Mouse (Mus musculus): ENCODE results near the gene Upk3a. TPM values are rescaled to one million over a fixed set of nuclear protein-coding genes. Genes with fewer than 3 reads are reported as not detected.
A peak's percentile ranks its signal among the peaks of the same experiment; 100 is the strongest.

The Upk3a gene
- polyA plus RNA-seq, 1 experiment from 2014 or later: 1.1 TPM

GRCm38 (mm10) chr15:85041546-85042225 lies 24.7 kb downstream of the Upk3a start:
- no peaks in the 10 kb centered on the region for H3K27me3 ChIP-seq (replicated peaks; ENCODE audit: control insufficient read depth, insufficient read depth, low read length)
- peaks cover 25% of the 10 kb centered on the region for H3K4me1 ChIP-seq (ENCODE audit: control insufficient read depth, insufficient read depth, low read length)

GRCm38 (mm10) chr15:85042361-85042954 lies 25.5 kb downstream of the Upk3a start:
- peak; percentile 85 for ATAC-seq
- peak; percentile 93 for DNase-seq (ENCODE audit: low spot score)
- WGBS: 2% methylated on average over 4 of the region's 4 CpGs
- H3K4me3 ChIP-seq (ENCODE audit: low read depth, low read length): no peak overlapping the region
- no peaks in the 10 kb centered on the region for H3K9me3 ChIP-seq (replicated peaks; ENCODE audit: control insufficient read depth, low read length)
- H3K4me2 ChIP-seq (ENCODE audit: low read length): peak overlapping the region; percentile 20; the same call in 1 of the 2 replicates
- H3K4me1 ChIP-seq (ENCODE audit: control insufficient read depth, insufficient read depth, low read length): peaks cover 23% of the 10 kb centered on the region
- H3K36me3 ChIP-seq (ENCODE audit: control insufficient read depth, insufficient read depth, low read length): peaks cover 10% of the 10 kb centered on the region
- H3K27me3 ChIP-seq (replicated peaks; ENCODE audit: control insufficient read depth, insufficient read depth, low read length): no peaks in the 10 kb centered on the region
- peak overlapping the region; percentile 31; the same call in 1 of the 2 replicates for H3K27ac ChIP-seq (ENCODE audit: low read depth, low read length)
- peak overlapping the region; percentile 17; the same call in 1 of the 2 replicates for H3K9ac ChIP-seq (ENCODE audit: low read length)

More at GRCm38 (mm10) chr15:85041546-85042225, 24.7 kb downstream of the Upk3a start:
- H3K27ac ChIP-seq (ENCODE audit: low read depth, low read length): peak overlapping the region; percentile 52; the same call in 1 of the 2 replicates
- no peaks in the 10 kb centered on the region for H3K9me3 ChIP-seq (replicated peaks; ENCODE audit: control insufficient read depth, low read length)
- no peak overlapping the region for H3K4me3 ChIP-seq (ENCODE audit: low read depth, low read length)
- WGBS: 73% methylated on average over 10 of the region's 10 CpGs
- peaks cover 9% of the 10 kb centered on the region for H3K36me3 ChIP-seq (ENCODE audit: control insufficient read depth, insufficient read depth, low read length)
- no peak for ATAC-seq
- H3K9ac ChIP-seq (ENCODE audit: low read length): no peak overlapping the region
- peak overlapping the region; percentile 20; the same call in 1 of the 2 replicates for H3K4me2 ChIP-seq (ENCODE audit: low read length)
- no peak for DNase-seq (ENCODE audit: low spot score)

- ATAC-seq (no peak), DNase-seq (ENCODE audit: low spot score) (no peak)
- H3K4me2 ChIP-seq (ENCODE audit: low read length): 0 out of 2 replicates have a peak overlapping the region, but pooled peaks have one; percentile 4
These were observed 26.2 kb downstream of the Upk3a start for GRCm38 (mm10) chr15:85043116-85043515.

GRCm38 (mm10) chr15:85043761-85044160 lies 26.8 kb downstream of the Upk3a start:
- 81% methylated on average over 5 of the region's 5 CpGs for WGBS
- H3K9me3 ChIP-seq (replicated peaks; ENCODE audit: control insufficient read depth, low read length): no peaks in the 10 kb centered on the region
- peaks cover 19% of the 10 kb centered on the region for H3K4me1 ChIP-seq (ENCODE audit: control insufficient read depth, insufficient read depth, low read length)
- DNase-seq (ENCODE audit: low spot score) (no peak), ATAC-seq (no peak)
- H3K27ac ChIP-seq (ENCODE audit: low read depth, low read length): no peak overlapping the region
- H3K4me3 ChIP-seq (ENCODE audit: low read depth, low read length): no peak overlapping the region
- 0 out of 2 replicates have a peak overlapping the region, but pooled peaks have one; percentile 4 for H3K4me2 ChIP-seq (ENCODE audit: low read length)
- no peak overlapping the region for H3K9ac ChIP-seq (ENCODE audit: low read length)
- H3K36me3 ChIP-seq (ENCODE audit: control insufficient read depth, insufficient read depth, low read length): peaks cover 17% of the 10 kb centered on the region
- H3K27me3 ChIP-seq (replicated peaks; ENCODE audit: control insufficient read depth, insufficient read depth, low read length): no peaks in the 10 kb centered on the region

More at GRCm38 (mm10) chr15:85043116-85043515, 26.2 kb downstream of the Upk3a start:
- Histone ChIP-seq H3K4me1 (ENCODE audit: control insufficient read depth, insufficient read depth, low read length) (peaks cover 19% of the 10 kb centered on the region), H3K4me3 (ENCODE audit: low read depth, low read length) (no peak overlapping the region), H3K9me3 (replicated peaks; ENCODE audit: control insufficient read depth, low read length) (no peaks in the 10 kb centered on the region), H3K27ac (ENCODE audit: low read depth, low read length) (0 out of 2 replicates have a peak overlapping the region, but pooled peaks have one; percentile 31), H3K9ac (ENCODE audit: low read length) (no peak overlapping the region; the same call in 1 of the 2 replicates), H3K36me3 (ENCODE audit: control insufficient read depth, insufficient read depth, low read length) (peaks cover 12% of the 10 kb centered on the region), H3K27me3 (replicated peaks; ENCODE audit: control insufficient read depth, insufficient read depth, low read length) (no peaks in the 10 kb centered on the region)
- WGBS: 58% methylated on average over 5 of the region's 5 CpGs

- ATAC-seq (no peak), DNase-seq (ENCODE audit: low spot score) (no peak)
- H3K9me3 ChIP-seq (replicated peaks; ENCODE audit: control insufficient read depth, low read length): no peaks in the 10 kb centered on the region
- no peak overlapping the region for H3K4me2 ChIP-seq (ENCODE audit: low read length)
- peaks cover 19% of the 10 kb centered on the region for H3K4me1 ChIP-seq (ENCODE audit: control insufficient read depth, insufficient read depth, low read length)
- H3K36me3 ChIP-seq (ENCODE audit: control insufficient read depth, insufficient read depth, low read length): peaks cover 32% of the 10 kb centered on the region
- no peak overlapping the region for H3K9ac ChIP-seq (ENCODE audit: low read length)
- H3K4me3 ChIP-seq (ENCODE audit: low read depth, low read length): no peak overlapping the region
- no peaks in the 10 kb centered on the region for H3K27me3 ChIP-seq (replicated peaks; ENCODE audit: control insufficient read depth, insufficient read depth, low read length)
- H3K27ac ChIP-seq (ENCODE audit: low read depth, low read length): no peak overlapping the region
- 89% methylated on average over 14 of the region's 14 CpGs for WGBS
These were observed 29.4 kb downstream of the Upk3a start for GRCm38 (mm10) chr15:85046230-85046950.

- H3K4me1 ChIP-seq (ENCODE audit: control insufficient read depth, insufficient read depth, low read length): peaks cover 8% of the 10 kb centered on the region
- DNase-seq (ENCODE audit: low spot score) (no peak), ATAC-seq (no peak)
- no peak overlapping the region for H3K4me3 ChIP-seq (ENCODE audit: low read depth, low read length)
- H3K27me3 ChIP-seq (replicated peaks; ENCODE audit: control insufficient read depth, insufficient read depth, low read length): no peaks in the 10 kb centered on the region
- H3K9me3 ChIP-seq (replicated peaks; ENCODE audit: control insufficient read depth, low read length): no peaks in the 10 kb centered on the region
- peaks cover 33% of the 10 kb centered on the region for H3K36me3 ChIP-seq (ENCODE audit: control insufficient read depth, insufficient read depth, low read length)
- no peak overlapping the region for H3K9ac ChIP-seq (ENCODE audit: low read length)
- 87% methylated on average over 4 of the region's 4 CpGs for WGBS
- no peak overlapping the region for H3K27ac ChIP-seq (ENCODE audit: low read depth, low read length)
- H3K4me2 ChIP-seq (ENCODE audit: low read length): no peak overlapping the region
These were observed 30.9 kb downstream of the Upk3a start for GRCm38 (mm10) chr15:85047865-85048264.

- H3K27me3 ChIP-seq (replicated peaks; ENCODE audit: control insufficient read depth, insufficient read depth, low read length): no peaks in the 10 kb centered on the region
- no peaks in the 10 kb centered on the region for H3K4me1 ChIP-seq (ENCODE audit: control insufficient read depth, insufficient read depth, low read length)
- no peak for DNase-seq (ENCODE audit: low spot score)
- no peak overlapping the region for H3K9ac ChIP-seq (ENCODE audit: low read length)
- peaks cover 41% of the 10 kb centered on the region for H3K36me3 ChIP-seq (ENCODE audit: control insufficient read depth, insufficient read depth, low read length)
- no peak overlapping the region for H3K27ac ChIP-seq (ENCODE audit: low read depth, low read length)
- no peak overlapping the region for H3K4me2 ChIP-seq (ENCODE audit: low read length)
- WGBS: 75% methylated on average over 1 of the region's 1 CpGs
- H3K4me3 ChIP-seq (ENCODE audit: low read depth, low read length): no peak overlapping the region
- no peak for ATAC-seq
- no peaks in the 10 kb centered on the region for H3K9me3 ChIP-seq (replicated peaks; ENCODE audit: control insufficient read depth, low read length)
These were observed 32.8 kb downstream of the Upk3a start for GRCm38 (mm10) chr15:85049758-85050157.

- WGBS: 96% methylated on average over 3 of the region's 3 CpGs
- H3K4me3 ChIP-seq (ENCODE audit: low read depth, low read length): no peak overlapping the region
- no peaks in the 10 kb centered on the region for H3K27me3 ChIP-seq (replicated peaks; ENCODE audit: control insufficient read depth, insufficient read depth, low read length)
- no peak overlapping the region for H3K27ac ChIP-seq (ENCODE audit: low read depth, low read length)
- H3K36me3 ChIP-seq (ENCODE audit: control insufficient read depth, insufficient read depth, low read length): peaks cover 29% of the 10 kb centered on the region
- no peak overlapping the region for H3K9ac ChIP-seq (ENCODE audit: low read length)
- H3K4me2 ChIP-seq (ENCODE audit: low read length): no peak overlapping the region
- H3K4me1 ChIP-seq (ENCODE audit: control insufficient read depth, insufficient read depth, low read length): no peaks in the 10 kb centered on the region
- DNase-seq (ENCODE audit: low spot score) (no peak), ATAC-seq (no peak)
- no peaks in the 10 kb centered on the region for H3K9me3 ChIP-seq (replicated peaks; ENCODE audit: control insufficient read depth, low read length)
These were observed 37.2 kb downstream of the Upk3a start for GRCm38 (mm10) chr15:85054098-85054497.
